Mouse (Mus musculus): ENCODE data around the gene Gcnt4.

Gcnt4 gene

GRCm38 (mm10) chr13:96947722-96948121 lies 23.2 kb downstream of the Gcnt4 start:
- no peak for DNase-seq (ENCODE audit: low read depth, low spot score)

GRCm38 (mm10) chr13:96951880-96952279 lies 27.4 kb downstream of the Gcnt4 start:
- no peak for DNase-seq (ENCODE audit: low read depth, low spot score)

GRCm38 (mm10) chr13:96956466-96956865 lies 32.0 kb downstream of the Gcnt4 start:
- no peak for DNase-seq (ENCODE audit: low read depth, low spot score)

- no peak for DNase-seq (ENCODE audit: low read depth, low spot score)
These were observed 35.5 kb downstream of the Gcnt4 start for GRCm38 (mm10) chr13:96960019-96960418.

- DNase-seq (ENCODE audit: low read depth, low spot score), result no peak
These were observed 37.1 kb downstream of the Gcnt4 start for GRCm38 (mm10) chr13:96961366-96962157.

GRCm38 (mm10) chr13:96962801-96963200 lies 38.3 kb downstream of the Gcnt4 start:
- DNase-seq (ENCODE audit: low read depth, low spot score), result no peak

GRCm38 (mm10) chr13:96964981-96965380 lies 40.5 kb downstream of the Gcnt4 start:
- no peak for DNase-seq (ENCODE audit: low read depth, low spot score)

- no peak for DNase-seq (ENCODE audit: low read depth, low spot score)
These were observed 42.0 kb downstream of the Gcnt4 start for GRCm38 (mm10) chr13:96966210-96967089.

- no peak for DNase-seq (ENCODE audit: low read depth, low spot score)
These were observed 42.6 kb downstream of the Gcnt4 start for GRCm38 (mm10) chr13:96967091-96967490.

GRCm38 (mm10) chr13:96967822-96968221 lies 43.3 kb downstream of the Gcnt4 start:
- no peak for DNase-seq (ENCODE audit: low read depth, low spot score)

GRCm38 (mm10) chr13:96971076-96971475 lies 46.6 kb downstream of the Gcnt4 start:
- DNase-seq (ENCODE audit: low read depth, low spot score), result peak; percentile 56

GRCm38 (mm10) chr13:96971861-96972282 lies 47.4 kb downstream of the Gcnt4 start:
- DNase-seq (ENCODE audit: low read depth, low spot score), result no peak

GRCm38 (mm10) chr13:96973318-96973717 lies 48.8 kb downstream of the Gcnt4 start:
- DNase-seq (ENCODE audit: low read depth, low spot score), result peak; percentile 83

- DNase-seq (ENCODE audit: low read depth, low spot score), result peak; percentile 72
These were observed 52.6 kb downstream of the Gcnt4 start for GRCm38 (mm10) chr13:96976986-96977595.

- DNase-seq (ENCODE audit: low read depth, low spot score), result no peak
These were observed 56.1 kb downstream of the Gcnt4 start for GRCm38 (mm10) chr13:96980561-96980960.

- DNase-seq (ENCODE audit: low read depth, low spot score), result no peak
These were observed 59.0 kb downstream of the Gcnt4 start for GRCm38 (mm10) chr13:96983251-96984126.

GRCm38 (mm10) chr13:96984688-96985087 lies 60.2 kb downstream of the Gcnt4 start:
- DNase-seq (ENCODE audit: low read depth, low spot score), result no peak

GRCm38 (mm10) chr13:96985599-96986275 lies 61.2 kb downstream of the Gcnt4 start:
- no peak for DNase-seq (ENCODE audit: low read depth, low spot score)

GRCm38 (mm10) chr13:96989129-96989528 lies 64.6 kb downstream of the Gcnt4 start:
- DNase-seq (ENCODE audit: low read depth, low spot score), result no peak

- no peak for DNase-seq (ENCODE audit: low read depth, low spot score)
These were observed 65.6 kb downstream of the Gcnt4 start for GRCm38 (mm10) chr13:96990045-96990444.
